Mouse (Mus musculus): ENCODE data around the gene Aplp2. TPM values are rescaled to one million over a fixed set of nuclear protein-coding genes. Genes with fewer than 3 reads are reported as not detected.
"Not testable (repeated sequence)": the region's sequence is repeated elsewhere in the genome, so short reads cannot be mapped to it uniquely, and the experiment has no call there.

Gene Aplp2
- total RNA-seq, 2 experiments from 2014 or later, result 676 to 807 TPM

- no peak for DNase-seq (ENCODE audit: low spot score in 2 of 2)
Observed at GRCm38 (mm10) chr9:31183061-31183460, 28.6 kb downstream of the Aplp2 start.

DNA sequence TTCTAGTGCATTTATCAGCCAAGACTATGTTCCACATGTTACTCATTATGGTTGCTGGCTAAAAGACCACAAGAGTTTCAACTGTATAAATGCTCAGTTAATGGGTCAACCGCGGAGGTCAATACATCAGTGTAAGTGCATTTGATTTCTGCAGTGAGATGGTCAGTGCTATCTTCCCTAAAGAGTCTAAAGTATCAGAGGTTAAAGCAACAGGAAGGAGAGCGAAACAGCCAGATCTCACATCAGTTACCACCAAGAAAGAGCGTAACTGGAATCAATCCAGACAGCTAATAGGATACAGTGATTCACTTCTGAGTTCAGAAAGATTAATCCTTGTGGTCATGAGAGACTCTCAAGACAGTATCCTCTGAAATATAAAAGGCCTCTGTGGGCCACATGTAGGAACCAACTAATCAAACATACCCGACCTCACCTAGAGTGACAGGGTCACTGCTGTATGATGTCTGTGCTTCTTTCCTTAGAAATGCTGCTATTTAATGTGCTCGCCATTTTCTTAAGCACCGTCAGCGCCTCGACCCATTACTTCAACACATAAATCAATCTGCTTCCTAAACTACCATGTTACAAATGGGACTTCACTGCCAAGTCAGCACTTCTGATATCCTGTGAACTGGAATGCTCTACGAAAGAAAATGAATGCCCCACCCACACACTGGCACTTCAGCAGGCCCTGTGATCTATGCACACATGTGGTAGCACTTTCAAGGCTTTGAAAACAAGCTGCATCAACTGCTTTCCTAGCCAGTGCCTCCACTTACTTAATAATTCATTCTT lies 30.1 kb downstream of the Aplp2 start:
- no peak for DNase-seq (ENCODE audit: low spot score in 2 of 2)

- DNase-seq (ENCODE audit: low spot score in 2 of 2), result no peak
Observed at GRCm38 (mm10) chr9:31177692-31178091, 33.9 kb downstream of the Aplp2 start.

- peak; percentile 88 to 94 for DNase-seq (ENCODE audit: low spot score in 2 of 2)
Observed at GRCm38 (mm10) chr9:31176379-31177130, 35.1 kb downstream of the Aplp2 start.

- no peak for DNase-seq (ENCODE audit: low spot score in 2 of 2)
Observed at GRCm38 (mm10) chr9:31175978-31176377, 35.6 kb downstream of the Aplp2 start.

- no peak for DNase-seq (ENCODE audit: low spot score in 2 of 2)
Observed at GRCm38 (mm10) chr9:31175346-31175745, 36.3 kb downstream of the Aplp2 start.

DNA sequence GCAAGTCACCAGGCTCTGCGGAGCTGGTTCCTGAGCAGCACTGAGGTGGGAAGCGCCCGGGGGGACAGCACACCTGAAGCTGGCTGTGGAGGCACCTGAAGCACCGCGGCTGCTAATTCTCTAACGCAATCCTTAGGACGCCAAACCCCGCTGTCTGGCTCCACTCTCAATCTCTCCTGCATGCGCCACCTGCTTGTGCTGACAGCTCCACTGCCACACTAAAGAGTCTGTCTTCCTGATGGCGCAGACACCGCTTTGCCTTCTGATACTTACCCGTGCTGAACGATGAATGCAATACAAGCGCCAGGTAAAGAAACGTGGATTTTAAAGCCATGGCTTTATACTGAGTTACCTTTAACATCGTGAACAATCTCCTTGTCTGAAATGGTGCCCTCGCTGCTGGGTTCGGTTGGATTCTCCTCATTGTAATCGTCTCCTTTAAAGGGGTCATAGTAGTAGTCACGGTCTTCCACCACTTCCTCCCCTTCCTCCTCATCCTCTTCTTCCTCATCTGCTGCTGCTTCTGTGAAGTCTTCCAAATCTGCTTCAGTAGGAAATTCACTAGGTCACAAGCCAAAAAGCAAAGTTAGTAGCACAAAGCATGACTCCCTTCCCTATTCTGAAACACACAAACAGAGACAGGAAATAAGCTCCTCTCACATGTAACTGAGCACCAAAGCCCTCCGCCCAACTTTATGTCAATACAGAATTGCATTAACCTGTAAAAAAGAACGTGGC lies 43.1 kb downstream of the Aplp2 start:
- DNase-seq (ENCODE audit: low spot score in 2 of 2), result no peak

GRCm38 (mm10) chr9:31167305-31167704 lies 44.3 kb downstream of the Aplp2 start:
- DNase-seq (ENCODE audit: low spot score in 2 of 2), result no peak

- DNase-seq (ENCODE audit: low spot score in 2 of 2), result not testable (repeated sequence)
Observed at GRCm38 (mm10) chr9:31165505-31165904, 46.1 kb downstream of the Aplp2 start.

GRCm38 (mm10) chr9:31163327-31163726 lies 48.3 kb downstream of the Aplp2 start:
- no peak for DNase-seq (ENCODE audit: low spot score in 2 of 2)

GRCm38 (mm10) chr9:31162911-31163310 lies 48.7 kb downstream of the Aplp2 start:
- no peak for DNase-seq (ENCODE audit: low spot score in 2 of 2)

DNA sequence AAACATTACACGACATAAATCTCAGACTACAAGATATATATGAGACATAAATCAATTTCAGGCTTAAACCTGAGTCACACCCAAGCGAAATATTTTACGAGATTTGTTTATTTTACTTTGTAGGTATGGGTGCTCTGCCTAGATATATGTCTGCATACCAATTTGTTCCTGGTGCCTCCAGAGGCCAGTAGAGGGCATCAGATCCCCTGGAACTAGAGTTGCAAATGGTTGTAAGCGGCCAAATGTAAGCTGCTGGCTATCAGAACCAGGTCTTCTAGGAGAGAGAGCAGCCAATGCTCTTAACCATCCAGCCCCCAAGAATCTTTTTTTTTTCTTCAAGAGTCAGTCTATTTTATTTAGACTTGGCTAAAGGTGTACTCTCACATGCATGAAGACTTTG lies 51.7 kb downstream of the Aplp2 start:
- DNase-seq (ENCODE audit: low spot score in 2 of 2), result no peak

GRCm38 (mm10) chr9:31156594-31156993 lies 55.0 kb downstream of the Aplp2 start:
- no peak for DNase-seq (ENCODE audit: low spot score in 2 of 2)

GRCm38 (mm10) chr9:31151050-31151449 lies 60.6 kb downstream of the Aplp2 start:
- DNase-seq (ENCODE audit: low spot score in 2 of 2), result no peak

GRCm38 (mm10) chr9:31148135-31148534 lies 63.5 kb downstream of the Aplp2 start:
- DNase-seq (ENCODE audit: low spot score in 2 of 2), result no peak

DNA sequence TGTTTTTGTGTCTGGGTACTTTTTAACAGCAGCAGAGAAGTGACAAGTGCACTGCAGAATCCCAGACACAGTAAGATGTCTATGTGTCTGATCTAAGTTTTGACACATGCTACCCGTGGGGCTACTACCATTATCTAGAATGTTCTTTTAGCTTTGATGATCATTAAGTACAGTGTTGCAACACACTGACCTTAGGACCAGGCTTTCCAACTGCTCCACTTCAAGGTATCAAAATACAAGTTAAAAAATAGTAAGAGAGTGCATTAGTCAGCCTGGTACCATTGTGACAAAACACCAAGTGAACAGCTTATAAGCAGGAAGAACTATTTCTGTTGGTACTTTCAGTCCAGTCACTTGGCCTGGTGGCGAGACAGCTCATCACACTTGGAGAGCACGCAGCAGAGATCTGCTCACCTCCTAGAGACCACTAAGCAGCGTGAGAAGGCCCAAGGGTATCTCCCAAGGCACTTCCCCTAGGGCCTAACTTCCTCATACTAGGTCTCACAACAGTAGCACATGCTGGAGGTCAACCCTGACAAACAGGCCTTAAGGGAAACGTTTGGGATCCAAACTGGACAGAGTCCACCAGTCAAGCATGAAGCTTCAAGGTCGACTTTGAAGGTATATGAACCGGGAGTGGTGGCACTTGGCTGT lies 66.2 kb downstream of the Aplp2 start:
- DNase-seq (ENCODE audit: low spot score in 2 of 2), result no peak

DNA sequence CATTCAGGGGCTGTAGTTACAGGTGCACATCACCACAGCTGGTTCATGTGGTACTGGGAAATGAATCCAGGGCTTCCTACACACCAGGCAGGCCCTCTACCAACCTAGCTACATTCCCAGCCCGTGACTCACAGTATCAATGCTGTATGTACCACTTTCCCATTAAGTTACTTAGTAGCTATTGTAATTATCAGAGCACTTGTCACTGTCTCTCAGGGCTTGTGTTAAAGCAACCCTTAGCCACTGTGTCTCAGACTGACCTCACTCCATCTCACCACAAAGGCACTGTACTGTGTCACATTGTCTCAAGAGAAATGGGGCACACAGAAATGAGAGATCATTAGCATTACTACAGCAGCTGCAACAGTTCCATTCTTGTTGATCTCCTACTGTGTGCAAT lies 68.7 kb downstream of the Aplp2 start:
- no peak for DNase-seq (ENCODE audit: low spot score in 2 of 2)

- DNase-seq (ENCODE audit: low spot score in 2 of 2), result no peak
Observed at GRCm38 (mm10) chr9:31133131-31133530, 78.5 kb downstream of the Aplp2 start.

DNA sequence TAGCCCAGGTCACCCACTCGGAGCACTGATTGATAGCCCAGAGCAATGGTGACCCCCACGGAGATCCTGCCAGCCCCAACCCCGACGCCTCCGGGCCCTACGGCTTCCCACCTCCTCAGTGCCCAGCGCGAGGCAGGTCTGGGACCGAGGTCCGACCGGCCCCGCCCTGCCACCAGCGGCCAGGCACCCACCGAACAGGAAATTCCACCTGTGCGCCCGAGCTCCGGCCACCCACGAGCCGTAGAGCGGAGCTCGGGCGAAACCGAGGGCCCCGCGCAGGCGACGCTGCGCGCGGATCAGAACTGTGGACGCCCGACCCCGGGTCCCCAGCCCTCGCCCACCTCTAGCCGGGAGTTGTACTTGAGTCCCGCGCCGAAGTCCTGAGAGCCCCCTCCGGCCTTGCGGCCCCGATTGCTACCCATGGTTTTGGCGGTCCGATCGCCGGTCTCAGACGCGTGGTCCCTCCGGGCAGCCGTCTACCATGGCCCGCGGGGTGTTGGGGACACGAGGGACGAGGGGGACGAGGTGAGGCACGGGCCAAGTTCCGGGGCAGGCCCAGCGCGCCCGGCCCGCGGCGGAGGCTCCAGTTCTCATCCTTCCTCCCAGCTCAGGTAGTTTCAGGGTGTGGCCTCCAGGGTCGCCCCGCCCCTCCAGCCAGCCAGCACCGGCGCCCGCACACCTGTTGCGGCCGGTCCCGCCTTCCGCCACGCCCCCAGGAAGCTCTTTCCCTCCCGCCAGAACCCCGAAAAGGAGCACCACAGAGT lies 80.2 kb downstream of the Aplp2 start, which contains the start of gene St14:
TSS of gene St14 (minus strand) at position 649 of the 764 bp plus-strand sequence.
- DNase-seq (ENCODE audit: low spot score in 2 of 2), result no peak

Measured in adrenal gland, adult 18-20 months (tissue).